Mouse (Mus musculus): Measurements from ENCODE around the gene Fibp.

DNA sequence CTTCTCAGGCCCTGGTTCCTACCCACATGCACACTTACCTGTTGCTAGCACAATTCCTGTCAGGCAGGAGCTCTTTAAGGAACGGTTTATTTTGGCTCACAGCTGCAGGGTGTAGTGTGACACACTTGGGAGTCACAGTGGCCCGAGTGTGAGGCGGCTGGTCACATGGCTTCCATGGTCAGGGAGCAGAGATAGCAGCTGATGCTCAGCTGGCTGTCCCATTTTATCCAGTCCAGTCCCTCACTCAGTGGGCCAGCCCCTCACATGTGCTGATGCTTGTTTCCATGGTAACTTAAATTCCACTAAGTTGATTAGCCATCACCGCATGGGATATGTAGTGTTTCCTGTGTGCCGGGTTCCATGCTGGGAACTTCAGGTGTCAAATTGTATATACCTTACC lies 48.5 kb upstream of the Fibp start:
- TF ChIP-seq EP300 (IDR thresholded peaks at IDR 0.05; ENCODE audit: insufficient read depth, low read depth, low read length) (no peak), POLR2A (IDR thresholded peaks at IDR 0.05; ENCODE audit: insufficient read depth, low read length) (no peak), CTCF (IDR thresholded peaks at IDR 0.05; ENCODE audit: low read depth, low read length) (no peak)

All from ES-Bruce4 (cell line).